Mouse (Mus musculus) left cerebral cortex, adult 8-10 months (tissue): ENCODE data around the gene Rbfox3. TPM values are rescaled to one million over a fixed set of nuclear protein-coding genes. Genes with fewer than 3 reads are reported as not detected.

Experiments
- DNase-seq, 2 experiments: peaks; one replicate each; pipeline ENCODE4 v3.0.0; 2022; ENCODE audit warnings: low spot score in 2 of 2
- total RNA-seq, 4 experiments: library from RNA; stranded (reverse); gene quantifications; 2 replicates each; pipeline ENCODE4 v1.2.4; 2022

Rbfox3 gene
- total RNA-seq, 4 experiments from 2014 or later = 295 to 336 (median 323) TPM

GRCm38 (mm10) chr11:118767411-118767810, 144.0 kb downstream of the Rbfox3 start:
- DNase-seq = no peak

DNA sequence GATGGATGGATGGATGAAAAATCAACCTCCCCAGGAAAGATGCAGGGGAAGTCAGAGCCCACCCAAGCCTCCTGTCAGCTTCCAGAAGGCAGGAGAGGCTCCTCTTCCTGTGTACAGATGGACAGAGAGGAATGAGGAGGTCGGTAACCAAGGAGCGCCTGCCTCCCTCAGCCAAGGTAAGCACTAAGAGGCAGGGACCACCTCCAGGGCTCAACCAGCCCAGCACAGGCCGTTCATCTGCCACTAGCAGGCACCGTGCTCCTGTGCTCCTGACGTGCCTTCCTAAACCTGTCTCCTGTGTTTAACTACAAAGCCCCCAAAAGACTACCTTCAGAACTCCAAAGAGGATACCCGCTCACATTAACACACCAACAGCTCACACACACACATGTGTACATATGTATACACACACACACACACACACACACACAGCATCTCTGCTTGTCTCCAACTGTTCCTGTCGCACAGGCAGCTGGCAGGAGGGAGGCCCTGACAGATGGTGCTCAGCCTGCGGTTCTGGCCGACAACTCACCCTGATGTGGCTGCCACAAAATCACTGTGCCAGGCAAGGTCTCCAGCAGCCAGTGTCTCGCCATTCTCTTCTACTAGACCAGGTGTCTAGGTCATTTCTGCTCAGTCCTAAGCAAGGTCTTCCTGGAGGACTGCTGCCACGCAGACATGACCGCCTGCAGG, 151.0 kb downstream of the Rbfox3 start:
- DNase-seq = peak in 1 of 2 experiments; percentile 56

- peak in 1 of 2 experiments; percentile 85 for DNase-seq
Measured at GRCm38 (mm10) chr11:118759228-118759627, 152.2 kb downstream of the Rbfox3 start.

GRCm38 (mm10) chr11:118758277-118758990, 153.0 kb downstream of the Rbfox3 start:
- DNase-seq = no peak

DNA sequence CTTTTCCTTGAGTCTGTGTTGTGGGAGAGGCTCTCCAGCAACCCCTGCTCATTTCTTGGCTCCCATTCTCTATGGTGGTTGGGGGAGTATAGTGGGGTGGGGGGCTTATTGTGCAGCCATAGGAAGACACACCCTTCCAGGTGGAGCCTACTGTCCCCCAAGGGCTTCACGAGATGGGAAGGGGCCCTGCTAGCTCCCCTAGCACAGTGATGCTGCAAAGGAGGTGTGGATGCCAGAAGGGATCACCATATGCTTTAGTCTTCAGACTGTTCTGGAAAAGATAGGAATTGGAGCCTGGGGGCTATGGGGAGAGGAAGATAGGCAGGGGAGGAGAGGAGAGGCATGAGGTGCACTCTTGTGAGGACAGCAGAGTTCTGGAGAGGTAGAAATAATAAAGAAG, 153.9 kb downstream of the Rbfox3 start:
- no peak for DNase-seq

GRCm38 (mm10) chr11:118755003-118755402, 156.4 kb downstream of the Rbfox3 start:
- DNase-seq = peak in 1 of 2 experiments; percentile 56

- no peak for DNase-seq
Measured at GRCm38 (mm10) chr11:118754535-118754934, 156.9 kb downstream of the Rbfox3 start.

GRCm38 (mm10) chr11:118751879-118752616, 159.3 kb downstream of the Rbfox3 start:
- DNase-seq = no peak

DNA sequence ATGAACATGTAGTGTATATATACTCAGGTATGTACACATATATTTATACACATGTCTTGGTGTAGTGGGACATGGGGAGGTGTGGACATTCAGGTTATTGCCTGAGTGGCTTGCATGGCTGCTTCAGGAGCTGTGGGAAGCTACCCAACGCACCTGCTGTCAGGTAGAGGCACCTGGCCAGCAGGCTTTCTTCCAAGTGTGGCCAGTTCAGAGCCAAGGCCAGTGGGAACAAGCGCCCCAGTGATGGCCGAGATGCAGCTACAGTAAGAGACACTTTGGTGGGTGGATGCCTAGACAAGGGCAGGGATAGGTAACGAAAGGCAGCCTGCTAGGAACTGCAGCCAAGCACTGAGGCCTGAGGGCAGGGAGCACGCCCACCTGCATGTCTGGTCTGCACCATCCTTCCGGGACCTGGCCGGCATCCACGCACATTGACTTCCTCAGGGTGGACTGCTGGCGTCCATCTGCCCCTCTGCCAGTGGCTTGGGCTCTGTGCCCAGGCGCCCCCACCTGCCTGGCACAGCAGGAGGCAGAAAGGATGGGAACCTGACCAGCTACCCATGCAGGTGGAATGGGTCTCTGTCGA, 160.6 kb downstream of the Rbfox3 start:
- no peak for DNase-seq

DNA sequence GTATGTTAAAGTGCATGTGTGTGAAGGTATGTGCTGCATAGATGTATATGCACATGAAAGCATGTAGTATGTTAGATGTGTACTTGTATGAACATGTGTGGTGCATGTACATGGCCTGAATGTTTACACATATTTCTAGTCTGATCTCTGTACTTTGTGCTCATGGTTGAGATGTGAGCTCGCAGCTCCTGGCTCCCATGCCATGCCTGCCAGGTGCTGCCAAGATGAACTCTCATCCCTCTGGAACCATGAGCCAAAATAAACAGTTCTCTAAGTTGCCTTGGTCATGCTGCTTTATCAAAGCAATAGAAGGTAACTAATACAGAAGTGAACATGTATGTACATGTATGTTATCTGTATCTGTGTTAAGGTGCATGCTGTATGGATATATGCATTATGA, 161.9 kb downstream of the Rbfox3 start:
- DNase-seq = no peak

DNA sequence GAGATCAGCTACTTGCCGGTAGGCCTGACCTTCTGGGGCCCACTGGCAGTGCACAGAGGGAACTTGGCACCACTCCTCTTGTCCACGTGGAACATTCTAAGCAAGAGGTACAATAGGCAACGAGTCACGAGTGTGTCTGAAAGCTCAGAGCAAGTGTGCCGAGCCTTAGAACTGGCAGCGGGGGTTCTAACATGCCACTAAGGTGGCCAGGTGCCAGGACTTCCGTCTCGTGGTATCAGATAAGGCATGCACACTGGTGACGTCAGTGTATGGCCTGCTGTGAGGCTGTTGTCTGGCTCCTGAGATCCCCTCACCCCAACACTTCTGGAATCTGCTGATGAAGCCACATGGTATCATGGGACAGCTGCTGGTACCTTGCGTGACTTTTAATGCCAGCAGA, 162.8 kb downstream of the Rbfox3 start:
- DNase-seq = no peak

GRCm38 (mm10) chr11:118745279-118745678, 166.1 kb downstream of the Rbfox3 start:
- DNase-seq = no peak

DNA sequence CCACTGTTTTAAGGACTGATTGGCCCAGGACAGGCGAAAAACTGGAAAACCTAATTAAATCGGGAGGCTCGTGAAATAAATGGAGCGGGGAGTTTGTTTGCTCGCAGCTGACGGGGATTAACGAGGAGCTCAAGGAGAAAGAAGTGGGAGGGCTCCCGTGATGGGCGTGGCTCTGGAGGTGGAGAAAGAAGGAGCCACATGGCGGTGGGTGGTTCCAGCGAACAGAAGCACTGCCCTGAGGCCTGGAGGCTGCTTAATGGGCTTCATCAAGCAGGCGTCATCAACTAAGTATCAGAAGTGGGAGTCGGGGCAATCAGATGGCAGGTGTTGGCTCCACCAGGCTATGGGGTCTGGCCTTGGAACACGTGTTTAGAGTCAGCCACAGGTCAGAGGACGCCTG, 166.6 kb downstream of the Rbfox3 start:
- peak in 1 of 2 experiments; percentile 53 for DNase-seq

GRCm38 (mm10) chr11:118742762-118743161, 168.6 kb downstream of the Rbfox3 start:
- no peak for DNase-seq

- no peak for DNase-seq
Measured at GRCm38 (mm10) chr11:118741262-118741661, 170.1 kb downstream of the Rbfox3 start.

DNA sequence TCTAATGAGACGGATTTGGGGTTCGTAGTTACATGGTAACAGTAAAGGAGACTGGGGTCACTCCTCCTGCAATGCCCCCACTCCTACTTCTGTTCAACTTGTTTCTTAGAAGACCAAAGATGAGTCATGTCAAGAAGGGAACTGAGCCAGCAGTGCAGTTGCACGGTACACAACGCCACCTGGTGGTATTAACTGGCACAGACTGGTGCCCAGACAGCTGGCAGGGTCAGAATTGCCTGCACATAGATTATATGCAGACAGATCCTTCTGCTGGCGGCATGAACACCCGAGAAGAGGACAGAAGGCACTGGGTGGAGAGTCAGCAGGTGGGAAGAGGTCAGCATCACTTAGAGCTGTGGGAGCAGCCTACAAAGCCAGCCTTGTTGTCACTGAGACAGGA, 171.4 kb downstream of the Rbfox3 start:
- DNase-seq = peak; percentile 62 to 76

- peak; percentile 76 to 79 for DNase-seq
Measured at GRCm38 (mm10) chr11:118738855-118739832, 172.3 kb downstream of the Rbfox3 start.

- no peak for DNase-seq
Measured at GRCm38 (mm10) chr11:118738323-118738722, 173.1 kb downstream of the Rbfox3 start.

DNA sequence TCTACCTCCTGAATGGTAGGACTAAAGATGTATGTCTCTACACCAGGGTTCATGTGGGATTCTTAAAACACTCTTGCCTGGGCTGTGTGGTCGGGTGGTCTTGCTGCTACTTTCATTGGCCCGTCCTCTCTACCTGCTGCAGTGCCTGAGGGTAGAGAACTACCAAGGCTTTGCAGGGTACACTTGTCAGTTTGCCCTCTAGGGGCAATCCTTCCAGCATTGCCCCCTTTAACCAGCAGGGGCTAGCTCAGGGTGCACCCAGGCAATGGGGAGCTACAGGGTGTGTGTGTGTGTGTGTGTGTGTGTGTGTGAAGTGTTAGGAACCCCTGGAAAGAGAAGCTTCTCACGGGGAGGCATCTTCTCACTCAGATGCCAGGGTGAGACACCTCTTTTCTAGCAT, 173.6 kb downstream of the Rbfox3 start:
- no peak for DNase-seq

DNA sequence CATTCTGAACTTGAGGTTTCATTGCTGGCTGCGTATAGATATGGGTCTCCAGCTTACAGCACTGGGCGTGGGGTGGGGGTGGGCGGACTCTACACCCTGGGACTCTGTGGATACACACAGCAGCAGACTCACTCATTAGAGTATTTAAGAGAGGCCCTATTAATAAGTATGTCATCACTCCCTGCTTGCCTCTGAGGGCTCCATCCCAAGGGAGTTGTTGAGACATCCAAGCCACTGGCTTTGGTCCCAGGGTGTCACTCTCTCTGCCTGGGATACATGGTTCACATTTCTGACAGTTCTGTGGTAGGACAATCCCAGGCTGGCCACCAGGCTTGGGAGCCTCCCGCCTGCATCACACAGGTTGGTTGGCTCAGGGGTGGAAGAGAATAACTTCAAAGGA, 174.4 kb downstream of the Rbfox3 start:
- no peak for DNase-seq

DNA sequence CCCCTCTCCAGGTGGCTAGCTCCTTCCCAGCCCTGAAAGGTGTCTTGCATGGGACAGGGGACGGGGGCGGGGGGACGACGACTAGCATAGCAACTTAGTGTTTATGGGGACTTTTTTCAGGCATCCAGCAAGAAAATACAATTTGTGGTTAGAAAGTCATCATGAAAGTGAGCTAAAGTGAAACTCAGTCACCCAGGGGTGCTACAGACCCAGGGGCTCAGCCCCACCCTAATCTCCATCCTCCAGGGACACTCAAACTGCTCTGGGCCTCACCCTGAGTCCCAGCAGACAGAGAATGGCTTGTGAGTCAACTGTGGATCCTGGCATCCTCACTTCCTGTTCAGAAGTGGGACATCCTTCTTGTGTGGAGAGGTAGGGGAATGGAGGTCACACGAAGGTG, 179.7 kb downstream of the Rbfox3 start:
- no peak for DNase-seq
